Mouse (Mus musculus) adrenal gland, adult 18-20 months (tissue): ENCODE results near the gene Actn3. TPM values are rescaled to one million over a fixed set of nuclear protein-coding genes. Genes with fewer than 3 reads are reported as not detected.
"Not testable (repeated sequence)": the region's sequence is repeated elsewhere in the genome, so short reads cannot be mapped to it uniquely, and the experiment has no call there.

Experiments
- DNase-seq, 2 experiments: peaks; one replicate each; pipeline ENCODE4 v3.0.0; 2021 to 2022; ENCODE audit warnings: low spot score in 2 of 2
- total RNA-seq, 2 experiments: library from RNA; stranded (reverse); gene quantifications; 1 replicate in 1 of 2; 2 replicates in 1 of 2; pipeline ENCODE4 v1.2.3; 2021

The Actn3 gene
- total RNA-seq, 2 experiments from 2014 or later, result 0.73 to 1.5 TPM

- DNase-seq, result not testable (repeated sequence)
Measured at GRCm38 (mm10) chr19:4812334-4812949, 65.3 kb downstream of the Actn3 start.

- no peak for DNase-seq
Measured at GRCm38 (mm10) chr19:4811909-4812242, 65.8 kb downstream of the Actn3 start.

Other genes with a start within 250 kb of the Actn3 start
- gene Gm960, start 179.2 kb downstream of the Actn3 start, total RNA-seq, result not detected
- 1 to 10 TPM in 1 of 2 experiments, under 1 TPM in 1; 0.58 to 1.3 TPM for gene Sptbn2, start 166.7 kb downstream of the Actn3 start, total RNA-seq
- gene Rbm4b, start 121.4 kb downstream of the Actn3 start, total RNA-seq, result 10 to 100 TPM; 18.4 to 18.8 TPM
- gene Rbm4, start 84.0 kb downstream of the Actn3 start, total RNA-seq, result 10 to 100 TPM; 64.1 to 66.8 TPM
- 10 to 100 TPM; 28.1 to 30.6 TPM for gene Gm21992, start 66.3 kb downstream of the Actn3 start, total RNA-seq
- gene Rbm14, start 66.3 kb downstream of the Actn3 start, total RNA-seq, result 10 to 100 TPM; 46.1 to 59.0 TPM
- gene Ccs, start 38.6 kb downstream of the Actn3 start, total RNA-seq, result 100 to 1,000 TPM in 1 of 2 experiments, 10 to 100 TPM in 1; 94.4 to 109 TPM
- under 1 TPM in 1 of 2 experiments, not detected in 1; 0.13 TPM for gene Ccdc87, start 38.5 kb downstream of the Actn3 start, total RNA-seq
- 100 to 1,000 TPM; 318 to 345 TPM for gene Ctsf, start 22.8 kb downstream of the Actn3 start, total RNA-seq
- gene Zdhhc24, start 759 bp upstream of the Actn3 start, total RNA-seq, result 10 to 100 TPM; 16.9 to 20.5 TPM
- gene Bbs1, start 28.7 kb upstream of the Actn3 start, total RNA-seq, result 1 to 10 TPM; 5.1 to 8.9 TPM
- gene Dpp3, start 50.4 kb upstream of the Actn3 start, total RNA-seq, result 10 to 100 TPM; 51.4 to 86.6 TPM
- gene Peli3, start 65.2 kb upstream of the Actn3 start, total RNA-seq, result 1 to 10 TPM; 6.8 to 8.9 TPM
- 10 to 100 TPM; 51.3 to 59.1 TPM for gene Mrpl11, start 84.2 kb upstream of the Actn3 start, total RNA-seq
- under 1 TPM; 0.35 to 0.46 TPM for gene Npas4, start 112.4 kb upstream of the Actn3 start, total RNA-seq
- gene Slc29a2, start 146.0 kb upstream of the Actn3 start, total RNA-seq, result 1 to 10 TPM; 2.9 to 4.5 TPM
- gene B4gat1, start 160.9 kb upstream of the Actn3 start, total RNA-seq, result 10 to 100 TPM; 25.9 to 31.8 TPM
- gene AC124502.3, start 161.0 kb upstream of the Actn3 start, total RNA-seq, result 1 to 10 TPM in 1 of 2 experiments, under 1 TPM in 1; 0.73 to 1.5 TPM
- 10 to 100 TPM; 28.4 to 29.3 TPM for gene Brms1, start 163.4 kb upstream of the Actn3 start, total RNA-seq
- gene Rin1, start 172.6 kb upstream of the Actn3 start, total RNA-seq, result 1 to 10 TPM; 3.4 to 4.2 TPM
- gene Cd248, start 190.2 kb upstream of the Actn3 start, total RNA-seq, result 10 to 100 TPM in 1 of 2 experiments, 1 to 10 TPM in 1; 7.3 to 16.2 TPM
- gene Tmem151a, start 207.6 kb upstream of the Actn3 start, total RNA-seq, result 1 to 10 TPM; 1.4 to 1.5 TPM
- 10 to 100 TPM; 56.4 to 75.3 TPM for gene Yif1a, start 210.6 kb upstream of the Actn3 start, total RNA-seq
- gene Cnih2, start 220.6 kb upstream of the Actn3 start, total RNA-seq, result 1 to 10 TPM; 1.9 to 2.3 TPM
- gene Rab1b, start 229.2 kb upstream of the Actn3 start, total RNA-seq, result 100 to 1,000 TPM; 179 to 194 TPM
- 10 to 100 TPM; 49.2 to 49.8 TPM for gene Klc2, start 240.7 kb upstream of the Actn3 start, total RNA-seq